ENCODE assay signal across 14 mouse cellular contexts in the genomic region with DNA sequence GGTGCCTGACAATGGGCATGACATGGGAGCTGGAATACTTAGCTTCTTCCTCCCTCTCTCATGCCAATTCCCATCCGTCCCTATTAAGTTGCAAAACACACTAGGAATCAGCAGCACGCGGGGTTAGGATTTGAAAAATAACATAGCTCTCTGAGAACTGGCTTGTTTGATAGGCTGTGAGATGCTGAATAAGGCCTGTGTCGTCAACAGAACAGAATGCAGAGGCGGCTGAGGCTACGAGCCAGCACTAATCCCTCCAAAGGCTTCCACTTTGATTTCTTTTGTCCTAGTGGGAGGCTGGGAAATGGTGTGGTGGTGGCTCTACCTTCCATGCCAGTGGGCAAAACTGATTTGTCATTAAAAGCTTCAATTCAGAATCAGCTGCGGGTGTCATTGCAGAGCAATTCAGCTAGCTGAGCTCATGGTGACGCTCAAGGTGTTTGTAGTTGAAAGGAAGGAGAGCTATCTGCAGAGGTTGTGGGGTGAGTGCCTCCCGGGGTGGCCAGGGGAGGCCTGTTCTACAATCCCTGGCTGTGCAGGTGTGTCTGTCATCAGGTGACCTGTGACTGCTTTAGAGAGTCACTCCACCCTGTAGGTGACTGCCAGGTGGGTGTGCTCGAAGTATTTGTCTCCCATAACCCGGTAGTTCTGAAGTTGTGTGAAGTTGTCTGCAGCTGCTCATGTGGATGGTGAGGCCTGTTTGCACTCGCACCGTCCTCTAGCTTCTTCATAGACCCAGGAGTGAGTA. TPM values are rescaled to one million over a fixed set of nuclear protein-coding genes. Genes with fewer than 3 reads are reported as not detected.
A peak's percentile ranks its signal among the peaks of the same experiment; 100 is the strongest.
DNase-seq lines count a peak whose midpoint lies in the region; ATAC-seq lines count a peak whose summit lies in the region.
"Had no signal": no experiment of that assay in that cellular context is flagged by ENCODE, and none has a peak within 500 bp of the region (broad histone marks: within the 10 kb centered on the region; RNA-seq: fewer than 3 reads in every experiment).

No protein-coding gene starts in this region.

- peak overlapping the region; percentile 41 for H3K9ac ChIP-seq in heart, embryonic 16.5 days (ENCODE audit: low read length)
- no peak overlapping the region for H3K9ac ChIP-seq in intestine, embryonic 16.5 days (ENCODE audit: low read depth, low read length)
- no peak overlapping the region for H3K9ac ChIP-seq in kidney, embryonic 16.5 days (replicated peaks; ENCODE audit: low read length)
- H3K9ac ChIP-seq: hindbrain, embryonic 14.5 days had no signal

- intact Hi-C loops in heart, postnatal 25 days (cut with DNase I) = no loop called here

- H3K27ac ChIP-seq in heart, embryonic 16.5 days (ENCODE audit: low read length) = no peak overlapping the region; the same call in 1 of the 2 replicates
- H3K27ac ChIP-seq in intestine, embryonic 16.5 days (ENCODE audit: low read length) = no peak overlapping the region; the same call in 1 of the 2 replicates
- H3K27ac ChIP-seq in kidney, embryonic 16.5 days (ENCODE audit: low read length) = no peak overlapping the region
- H3K27ac ChIP-seq: hindbrain, embryonic 14.5 days; limb, embryonic 10.5 days had no signal

- H3K36me3 ChIP-seq in heart, embryonic 16.5 days (ENCODE audit: control insufficient read depth, insufficient read depth) = no peaks in the 10 kb centered on the region
- H3K36me3 ChIP-seq in intestine, embryonic 16.5 days (ENCODE audit: control insufficient read depth, insufficient read depth, low read length) = no peaks in the 10 kb centered on the region
- H3K36me3 ChIP-seq in kidney, embryonic 16.5 days (ENCODE audit: insufficient read depth, low read length) = no peaks in the 10 kb centered on the region
- H3K36me3 ChIP-seq: limb, embryonic 10.5 days had no signal

- peaks cover 2% of the 10 kb centered on the region; the same call in 1 of the 2 replicates for H3K4me1 ChIP-seq in heart, embryonic 16.5 days (ENCODE audit: control insufficient read depth, insufficient read depth, low read length)
- H3K4me1 ChIP-seq in intestine, embryonic 16.5 days (ENCODE audit: control insufficient read depth, insufficient read depth, low read length) = no peaks in the 10 kb centered on the region
- peaks cover 3% of the 10 kb centered on the region; the same call in 1 of the 2 replicates for H3K4me1 ChIP-seq in kidney, embryonic 16.5 days (ENCODE audit: insufficient read depth, low read length)
- H3K4me1 ChIP-seq: limb, embryonic 10.5 days had no signal

- no peaks in the 10 kb centered on the region for H3K9me3 ChIP-seq in heart, embryonic 16.5 days (replicated peaks; ENCODE audit: control insufficient read depth, low read length)
- no peaks in the 10 kb centered on the region for H3K9me3 ChIP-seq in intestine, embryonic 16.5 days (ENCODE audit: control insufficient read depth, low read length)
- H3K9me3 ChIP-seq in kidney, embryonic 16.5 days (ENCODE audit: low read length) = no peaks in the 10 kb centered on the region
- H3K9me3 ChIP-seq: limb, embryonic 10.5 days had no signal

- peak; percentile 28; the same call in 1 of the 2 replicates for ATAC-seq in heart, embryonic 16.5 days (replicated peaks; ENCODE audit: extremely low read depth, insufficient read depth, low FRiP score)
- ATAC-seq in intestine, embryonic 16.5 days = peak; percentile 87
- no peak for ATAC-seq in cerebellum, adult (ENCODE audit: insufficient number of reproducible peaks, low FRiP score, low TSS enrichment)
- ATAC-seq in kidney, embryonic 16.5 days (ENCODE audit: low FRiP score, low TSS enrichment) = no peak

- no peak for DNase-seq in heart, postnatal 25 days (ENCODE audit: low spot score)
- peak; percentile 42 for DNase-seq in brain, adult 2 months (ENCODE audit: low read depth, low spot score)
- DNase-seq in lung, postnatal 4 days = peak; percentile 13 to 54
- DNase-seq in cerebellum, adult 8-10 months = no peak
- DNase-seq: adrenal gland, postnatal 25 days; cerebellum, adult 9-11 months; gastrocnemius, postnatal 25 days; kidney, postnatal 10 days had no signal

- no peaks in the 10 kb centered on the region for H3K27me3 ChIP-seq in heart, embryonic 16.5 days (ENCODE audit: control insufficient read depth, insufficient read depth, low read length)
- H3K27me3 ChIP-seq in intestine, embryonic 16.5 days (replicated peaks; ENCODE audit: control insufficient read depth, insufficient read depth, low read length) = no peaks in the 10 kb centered on the region
- H3K27me3 ChIP-seq in kidney, embryonic 16.5 days (ENCODE audit: insufficient read depth, low read length) = no peaks in the 10 kb centered on the region

- WGBS in heart, embryonic 16.5 days = 59% methylated on average over 13 of the region's 13 CpGs
- 59% methylated on average over 13 of the region's 13 CpGs for WGBS in intestine, embryonic 16.5 days
- WGBS in kidney, embryonic 16.5 days = 69% methylated on average over 13 of the region's 13 CpGs

- H3K4me3 ChIP-seq in heart, embryonic 16.5 days (ENCODE audit: low read length) = no peak overlapping the region
- no peak overlapping the region for H3K4me3 ChIP-seq in intestine, embryonic 16.5 days (ENCODE audit: low read length)
- no peak overlapping the region for H3K4me3 ChIP-seq in kidney, embryonic 16.5 days (ENCODE audit: low read length)
- H3K4me3 ChIP-seq: limb, embryonic 10.5 days had no signal

- no peak overlapping the region for H3K4me2 ChIP-seq in heart, embryonic 16.5 days (ENCODE audit: low read depth, low read length)
- no peak overlapping the region for H3K4me2 ChIP-seq in intestine, embryonic 16.5 days (ENCODE audit: low read depth, low read length)
- H3K4me2 ChIP-seq in kidney, embryonic 16.5 days (replicated peaks; ENCODE audit: low read depth, low read length) = no peak overlapping the region
- H3K4me2 ChIP-seq: hindbrain, embryonic 14.5 days had no signal

RNA-seq across cellular contexts. Expression of gene Tacc2, which starts 13.0 kb away (rescaled TPM):
- 45.0 and 47.0 TPM in 2 replicates for polyA plus RNA-seq in heart, embryonic 16.5 days (2015; fragmentation: Nextera tagmentation; extraction: Ambion mirVana)
- total RNA-seq in heart, postnatal 25 days (2021) = 100 to 1,000 TPM; 364 to 380 TPM
- polyA plus RNA-seq in intestine, embryonic 16.5 days (2015; fragmentation: Nextera tagmentation; extraction: Ambion mirVana) = 27.4 and 30.0 TPM in 2 replicates
- 31.3 and 40.0 TPM in 2 replicates for polyA plus RNA-seq in kidney, embryonic 16.5 days (2015; fragmentation: Nextera tagmentation; extraction: Ambion mirVana)

RNA-seq across cellular contexts. Expression of gene Nsmce4a, which starts 17.3 kb away (rescaled TPM):
- polyA plus RNA-seq in heart, embryonic 16.5 days (2015; fragmentation: Nextera tagmentation; extraction: Ambion mirVana) = 123 and 132 TPM in 2 replicates
- 10 to 100 TPM; 38.5 to 46.1 TPM for total RNA-seq in heart, postnatal 25 days (2021)
- 86.1 and 108 TPM in 2 replicates for polyA plus RNA-seq in intestine, embryonic 16.5 days (2015; fragmentation: Nextera tagmentation; extraction: Ambion mirVana)
- polyA plus RNA-seq in kidney, embryonic 16.5 days (2015; fragmentation: Nextera tagmentation; extraction: Ambion mirVana) = 155 and 159 TPM in 2 replicates

Comparison
In these comparisons a context has a peak if more than half of its experiments do, and no peak if none do; other contexts are left out.
1. ATAC-seq: peak in heart, embryonic 16.5 days (single experiment) and intestine, embryonic 16.5 days (single experiment); none in cerebellum, adult (single experiment) and kidney, embryonic 16.5 days (single experiment).
2. DNase-seq: peak in brain, adult 2 months (single experiment) and lung, postnatal 4 days (2 of 2); none in heart, postnatal 25 days (single experiment) and cerebellum, adult 8-10 months (single experiment).